Mouse (Mus musculus) cerebellum, adult 8-10 months (tissue): Measurements from ENCODE around the gene Dgkz.
A peak's percentile ranks its signal among the peaks of the same experiment; 100 is the strongest.

Experiments
- DNase-seq: peaks from one replicate; pipeline ENCODE4 v3.0.0; 2022

Gene Dgkz

DNA sequence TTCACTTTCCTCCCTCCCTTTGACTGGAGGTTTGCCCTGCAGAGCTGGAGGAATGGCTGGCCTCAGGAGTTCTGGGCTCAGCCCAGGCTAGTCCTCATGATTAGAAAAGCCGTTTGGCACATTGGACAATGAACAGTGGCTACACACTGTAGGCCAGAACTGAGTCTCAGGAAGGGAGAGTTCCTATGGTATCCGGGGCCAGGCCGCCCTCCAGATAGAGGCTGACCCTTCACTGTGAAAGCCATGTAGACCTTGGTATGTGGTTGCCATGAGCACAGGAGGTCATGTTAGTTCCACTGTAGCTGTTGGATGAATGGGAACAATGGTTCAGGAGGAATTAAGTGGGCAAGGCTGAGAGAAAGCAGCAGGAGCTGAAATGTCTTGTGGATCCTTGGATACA is 17.7 kb upstream of the Dgkz start:
- no peak for DNase-seq

DNA sequence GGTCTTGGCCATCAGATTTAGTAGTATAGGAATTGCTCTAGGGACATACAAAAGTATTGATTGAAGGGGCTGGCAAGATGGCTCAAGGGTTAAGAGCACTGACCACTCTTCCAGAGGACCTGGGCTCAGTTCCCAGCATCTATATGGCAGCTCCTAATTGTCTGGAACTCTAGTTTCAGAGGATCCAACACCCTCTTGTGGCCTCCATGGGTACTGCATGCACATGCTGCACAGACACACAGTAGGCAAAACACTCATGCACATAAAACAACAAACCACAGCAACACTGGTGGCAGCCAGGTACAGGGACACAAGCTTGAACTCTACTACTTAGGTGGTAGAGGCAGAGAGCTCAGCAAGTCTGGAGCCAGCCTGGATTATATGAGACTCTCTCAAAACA is 14.1 kb upstream of the Dgkz start:
- DNase-seq = no peak

DNA sequence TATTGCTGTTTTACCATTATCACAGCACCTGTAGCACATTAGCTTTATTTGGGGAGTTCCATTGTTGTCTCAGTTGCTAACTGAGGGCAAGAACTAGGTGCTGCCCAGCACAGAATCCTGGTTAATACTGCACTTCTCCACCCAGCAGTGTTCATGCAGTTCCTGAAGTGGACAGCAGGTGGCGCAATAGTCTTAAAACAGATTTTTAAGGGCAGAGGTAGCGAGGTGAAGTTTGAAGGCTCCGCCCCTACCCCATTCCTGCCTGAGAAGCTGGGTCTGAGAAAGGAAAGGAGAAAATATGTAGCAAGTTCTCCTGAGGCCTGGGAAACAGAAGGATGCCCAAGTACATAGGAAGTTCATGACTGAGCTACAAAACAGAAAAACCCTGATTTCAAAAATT is 11.9 kb upstream of the Dgkz start:
- DNase-seq = peak; percentile 91

DNA sequence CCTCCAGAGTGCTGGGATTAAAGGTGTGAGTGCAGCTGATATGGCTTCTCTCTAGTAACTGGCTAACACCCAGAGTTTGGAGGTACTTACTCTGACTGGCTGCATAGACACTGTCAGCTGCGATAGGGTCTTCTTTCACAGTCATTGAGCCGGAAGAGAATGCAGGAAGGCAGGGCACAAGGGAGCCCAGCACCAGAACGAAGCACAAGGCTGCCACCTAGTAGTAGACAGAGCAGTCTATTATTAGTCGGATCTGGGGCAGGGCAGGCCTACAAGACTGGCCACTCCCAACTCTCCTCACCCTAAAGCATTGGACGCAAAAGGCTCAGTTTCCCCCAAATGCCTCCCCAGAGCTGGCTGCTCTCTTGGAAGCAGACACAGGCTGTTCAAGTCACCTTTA is 10.4 kb upstream of the Dgkz start:
- no peak for DNase-seq

DNA sequence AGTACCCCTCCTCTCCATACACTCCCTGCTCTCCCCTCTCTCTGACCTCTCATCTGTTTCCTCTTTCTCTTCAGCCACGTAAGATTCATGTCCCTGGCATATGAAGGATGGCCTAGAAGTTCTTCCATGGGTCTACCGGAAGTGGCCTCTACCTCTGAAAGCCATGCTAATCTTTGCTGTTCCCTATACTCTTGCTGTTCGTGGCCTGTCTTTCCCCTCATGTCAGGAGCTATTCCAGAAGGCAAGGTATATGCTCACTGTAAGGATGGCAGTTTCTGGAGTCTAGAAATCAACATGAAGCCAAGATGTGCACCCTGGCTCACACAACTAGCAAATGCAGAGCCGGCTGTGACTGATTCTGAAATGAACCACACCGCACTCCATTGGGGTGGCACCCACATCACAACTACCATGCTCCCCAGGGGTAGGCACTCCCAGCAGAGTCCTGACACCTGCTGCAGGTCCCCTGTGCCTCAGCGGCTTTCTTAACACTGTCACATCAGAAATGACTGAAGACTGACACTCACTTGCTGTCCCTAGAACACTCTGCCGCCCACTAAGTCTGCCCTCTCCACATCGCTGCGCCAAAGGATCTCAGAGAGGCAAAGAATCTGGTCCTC is 9.4 kb upstream of the Dgkz start:
- no peak for DNase-seq

DNA sequence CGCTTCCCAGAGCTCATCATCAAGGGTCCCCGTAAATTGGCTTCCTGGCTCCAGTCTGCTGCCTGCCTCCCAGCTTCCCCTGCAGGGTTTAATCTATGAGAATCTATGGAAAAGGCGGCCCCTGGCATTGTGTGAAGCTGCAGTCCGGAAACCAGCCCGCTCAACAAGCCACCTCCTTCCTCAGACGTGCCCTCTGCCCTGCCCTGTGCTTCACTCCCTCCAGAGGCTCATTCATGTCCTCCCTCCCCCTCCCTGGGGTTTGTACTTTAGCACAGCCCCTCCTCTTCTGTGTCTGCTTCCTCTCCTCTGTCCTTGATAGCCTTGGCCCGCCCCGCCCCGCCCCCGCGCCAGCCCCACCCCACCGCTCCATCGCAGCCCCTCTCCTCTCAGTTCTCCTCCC is 8.8 kb upstream of the Dgkz start:
- DNase-seq = no peak

DNA sequence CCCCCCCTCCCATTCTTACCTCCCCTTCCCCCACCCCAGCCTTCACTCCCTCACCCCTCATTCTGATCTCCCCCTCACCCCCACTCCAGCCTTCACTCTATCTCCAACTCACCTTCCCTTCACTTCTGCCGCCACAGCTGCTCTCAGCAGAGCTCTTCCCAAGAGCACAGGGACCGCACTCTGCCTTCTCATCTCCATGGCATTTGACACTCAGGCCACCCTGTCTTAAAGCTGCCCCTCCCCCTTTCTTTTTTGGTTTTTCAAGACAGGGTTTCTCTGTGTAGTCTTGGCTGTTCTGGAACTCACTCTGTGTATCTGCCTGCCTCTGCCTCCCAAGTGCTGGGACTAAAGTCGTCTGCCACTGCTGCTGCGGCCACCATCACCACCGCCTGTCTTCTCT is 5.2 kb upstream of the Dgkz start:
- DNase-seq = no peak

DNA sequence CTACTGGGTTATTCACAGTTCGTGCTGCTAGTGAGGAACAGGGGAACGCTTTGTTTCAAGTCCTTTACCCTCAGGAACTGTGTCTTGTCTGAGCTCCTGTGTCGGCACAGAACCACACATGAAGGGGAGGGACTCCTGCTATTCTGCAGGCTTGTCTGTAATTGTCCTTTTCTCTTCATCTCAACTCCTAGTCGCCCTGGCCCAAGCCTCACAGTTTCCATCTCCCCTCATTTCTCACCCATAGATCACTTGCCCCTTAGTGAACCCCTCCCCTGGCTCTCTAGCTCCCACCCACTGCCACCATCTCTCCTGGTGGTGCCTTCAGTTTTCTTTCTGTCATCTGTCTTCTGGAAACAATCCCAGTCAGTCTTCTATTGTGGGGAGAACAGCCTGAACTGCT is 4.6 kb upstream of the Dgkz start:
- no peak for DNase-seq

DNA sequence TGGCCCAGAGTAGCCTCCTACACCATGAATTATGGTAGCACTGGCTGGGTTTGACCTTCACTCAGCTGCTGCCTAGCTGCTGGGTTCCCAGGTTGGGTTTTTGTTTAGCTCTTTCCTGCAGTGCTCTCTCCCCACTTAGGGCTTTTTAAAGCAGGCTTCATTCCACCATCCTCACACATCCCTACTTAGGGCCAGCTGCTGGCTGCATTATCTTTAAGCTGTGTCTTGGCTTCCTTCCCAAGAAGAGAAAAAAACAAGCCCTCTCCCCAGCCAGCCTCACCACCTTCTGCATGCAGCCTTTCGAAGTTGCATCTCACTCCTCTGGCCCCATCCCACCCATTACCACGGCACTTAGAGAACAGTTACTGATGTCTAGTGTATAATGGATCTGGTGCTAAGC is 2.9 kb upstream of the Dgkz start:
- DNase-seq = no peak

- DNase-seq = no peak
Measured at GRCm38 (mm10) chr2:91977960-91978359, 2.3 kb upstream of the Dgkz start.

- DNase-seq = no peak
Measured at GRCm38 (mm10) chr2:91973416-91974135, 2.1 kb downstream of the Dgkz start.

DNA sequence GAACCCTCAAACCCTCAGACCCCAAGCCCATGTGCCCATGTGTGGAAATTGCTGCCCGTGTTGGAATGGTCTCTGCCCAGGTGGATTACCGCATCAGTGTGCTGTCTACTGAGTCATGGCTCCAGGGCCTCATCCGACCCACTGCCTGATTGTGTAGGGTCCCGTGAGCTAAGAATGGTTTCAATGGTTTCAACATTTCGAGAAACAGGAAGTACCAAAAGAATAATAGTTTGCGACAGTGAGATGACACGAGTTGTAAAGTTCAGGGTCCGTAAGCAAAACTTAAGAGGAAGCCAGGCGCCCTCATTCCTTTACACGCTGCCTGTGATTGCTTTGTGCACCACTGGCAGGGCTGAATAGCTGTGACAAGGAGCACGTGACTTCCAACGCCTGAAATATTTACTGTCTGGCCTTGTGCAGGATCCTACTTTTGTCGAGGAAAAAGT is 3.5 kb downstream of the Dgkz start:
- no peak for DNase-seq

DNA sequence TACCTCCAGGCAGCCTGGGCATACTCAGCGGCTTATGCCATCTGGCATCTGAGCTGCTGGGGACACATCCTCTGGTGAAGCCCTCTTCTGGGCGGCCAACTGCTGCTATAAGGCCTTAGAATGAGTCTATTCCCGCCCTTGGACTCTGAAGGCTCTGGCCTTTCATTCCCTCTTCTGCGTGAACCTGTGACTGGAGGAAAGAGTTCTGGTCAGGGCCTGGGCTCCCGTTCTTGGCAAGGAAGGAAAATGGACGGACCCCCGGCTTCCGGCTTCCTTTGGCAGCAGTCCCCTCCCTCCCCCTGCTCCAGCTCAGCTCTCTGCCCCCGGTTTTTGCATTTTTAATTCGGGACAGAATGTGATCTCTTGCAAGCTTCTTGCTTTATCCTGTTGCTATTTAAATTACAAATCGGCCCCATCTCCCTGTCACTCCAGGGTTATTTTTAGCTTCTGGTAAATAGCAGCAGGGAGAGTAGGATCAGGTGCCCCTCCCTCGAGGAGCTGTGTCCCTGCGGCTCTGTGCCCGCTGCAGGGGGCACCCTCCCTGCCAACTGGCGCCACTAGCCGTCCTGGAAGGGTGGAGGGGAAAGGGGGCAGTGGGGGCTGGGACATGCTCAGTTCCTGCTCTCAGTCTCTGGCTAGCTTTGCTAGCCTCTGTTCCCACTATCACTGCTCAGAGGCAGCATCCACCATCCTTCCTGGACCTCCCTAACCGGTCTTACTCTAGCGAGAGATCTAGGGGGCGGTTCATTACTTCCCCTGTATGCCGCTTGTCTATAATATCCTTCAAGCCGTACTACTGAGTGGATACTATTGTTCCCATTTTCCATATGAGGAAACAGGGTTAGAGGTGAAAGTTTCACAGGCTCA is 4.2 kb downstream of the Dgkz start:
- peak; percentile 78 for DNase-seq

DNA sequence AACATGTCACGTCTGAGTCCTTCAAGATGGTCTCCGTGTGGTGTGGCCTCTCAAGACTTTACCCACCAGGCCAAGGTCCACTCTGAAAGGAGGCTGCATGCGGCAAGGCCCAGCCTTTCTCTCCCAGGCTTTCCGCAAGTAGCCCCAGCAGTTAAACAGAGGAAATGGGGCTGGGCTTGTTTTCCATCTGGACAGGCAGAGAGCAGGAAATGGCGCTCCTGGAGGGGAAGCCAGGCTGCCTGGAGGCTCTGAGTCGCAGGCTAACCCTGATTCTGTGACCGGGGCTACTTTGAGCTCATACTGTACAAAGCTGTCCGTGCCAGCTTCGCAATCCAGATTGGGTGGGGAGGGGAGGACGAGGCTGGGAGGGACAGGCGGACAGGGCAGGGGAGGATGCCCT is 7.7 kb downstream of the Dgkz start:
- peak; percentile 23 for DNase-seq

GRCm38 (mm10) chr2:91966367-91966766 is 9.3 kb downstream of the Dgkz start:
- no peak for DNase-seq

DNA sequence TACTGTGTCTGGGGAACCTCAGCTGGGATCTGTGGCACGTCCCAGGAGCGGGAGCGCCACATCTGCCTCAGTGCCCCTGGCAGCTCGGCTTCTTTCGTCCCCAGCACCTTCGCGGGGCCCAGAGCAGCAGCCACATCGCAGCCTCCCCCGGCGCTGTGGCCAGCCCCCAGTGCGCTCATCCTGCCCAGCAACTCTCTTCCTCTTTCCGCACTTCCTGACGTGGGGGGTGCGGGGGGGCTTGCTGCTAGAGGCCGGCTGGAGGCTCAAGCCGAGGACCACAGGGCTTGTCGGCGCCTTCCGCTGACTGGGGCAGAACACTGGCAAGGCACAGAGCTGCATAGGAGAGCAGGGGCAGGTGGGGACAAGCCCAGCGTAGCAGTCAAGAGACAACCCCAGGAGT is 10.2 kb downstream of the Dgkz start:
- peak; percentile 27 for DNase-seq

GRCm38 (mm10) chr2:91964610-91965204 is 11.0 kb downstream of the Dgkz start:
- DNase-seq = no peak

GRCm38 (mm10) chr2:91963443-91963932 is 12.2 kb downstream of the Dgkz start:
- peak; percentile 96 for DNase-seq

GRCm38 (mm10) chr2:91962864-91963401 is 12.7 kb downstream of the Dgkz start:
- DNase-seq = peak; percentile 59

- DNase-seq = peak; percentile 40
Measured at GRCm38 (mm10) chr2:91961901-91962761, 13.5 kb downstream of the Dgkz start.

DNA sequence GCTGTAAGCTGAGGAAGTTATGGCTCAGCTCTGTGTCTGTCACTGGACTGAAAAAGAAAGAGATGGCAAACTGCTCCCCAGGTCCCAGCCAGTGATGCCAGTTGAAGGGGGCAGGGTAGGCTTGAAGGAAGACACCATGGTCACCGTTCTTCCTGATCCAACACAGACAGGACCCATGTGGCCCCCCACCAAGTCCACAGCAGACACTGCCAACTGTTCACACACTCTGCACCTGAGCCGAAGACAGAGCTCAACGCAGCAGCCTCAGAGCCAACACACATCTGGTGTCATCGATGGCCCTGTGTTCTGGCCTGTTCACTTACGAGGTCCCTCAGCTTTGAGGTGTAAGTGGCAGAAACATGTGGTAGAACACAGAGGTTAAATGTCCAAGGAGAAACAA is 15.2 kb downstream of the Dgkz start:
- no peak for DNase-seq
